Mouse (Mus musculus) urinary bladder, postnatal 10 days (tissue): ENCODE results near the gene BC004004.
"Not testable (repeated sequence)": the region's sequence is repeated elsewhere in the genome, so short reads cannot be mapped to it uniquely, and the experiment has no call there.

Experiments
- DNase-seq: peaks from one replicate; pipeline ENCODE4 v3.0.0; 2022; ENCODE audit warnings: low spot score

Gene BC004004

DNA sequence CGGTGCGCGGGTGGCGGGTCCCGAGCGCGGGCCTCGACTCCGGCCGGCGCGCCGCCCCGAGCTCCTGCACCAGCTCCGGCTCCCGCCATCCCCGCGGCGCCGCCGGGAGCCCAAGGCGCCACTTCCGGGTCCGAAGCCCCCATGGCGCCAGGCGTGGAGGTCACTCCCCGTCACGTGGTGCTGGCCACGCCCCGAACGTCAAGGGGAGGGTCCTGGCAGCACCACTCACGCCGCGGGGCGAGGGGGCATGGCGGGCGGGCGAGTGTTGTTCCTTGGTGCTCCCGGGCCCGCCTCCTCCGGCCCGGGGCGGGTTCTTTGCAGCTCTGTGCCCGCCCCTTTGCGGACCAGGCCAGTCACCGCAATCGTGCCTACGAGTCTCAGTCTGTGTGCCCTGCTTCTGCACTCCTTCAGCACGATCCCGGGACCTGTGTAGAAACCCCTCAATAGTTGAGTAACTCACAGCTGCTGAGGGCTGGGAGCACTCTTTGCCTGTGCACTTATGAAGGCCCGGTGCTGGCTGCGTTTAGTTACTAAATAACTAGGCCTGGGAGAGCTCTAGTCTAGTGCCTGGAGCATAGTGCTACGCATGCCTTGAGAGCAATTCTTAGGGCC, 79.2 kb downstream of the BC004004 start, which contains the start of gene Mtch1:
TSS of gene Mtch1 (minus strand) at position 290 of the 612 bp plus-strand sequence.
- DNase-seq = peak; percentile 94

DNA sequence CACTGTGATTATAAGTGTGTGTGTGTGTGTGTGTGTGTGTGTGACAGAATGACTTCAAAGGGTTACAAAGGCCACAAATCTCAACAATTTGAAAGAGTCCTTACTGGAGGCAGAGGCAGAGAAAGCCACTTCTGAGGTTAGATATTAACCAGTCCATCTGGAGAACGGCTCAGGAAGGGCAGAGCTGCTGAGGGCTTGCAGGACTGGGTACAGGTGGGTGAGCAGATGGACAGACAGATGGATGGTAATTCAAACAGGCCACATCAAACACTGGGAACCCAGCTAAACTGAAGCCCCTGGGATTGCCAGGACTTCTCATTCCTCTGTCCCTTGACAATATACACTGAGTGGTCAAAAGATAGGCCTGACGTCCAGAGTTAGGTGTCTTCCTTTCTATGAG, 80.4 kb downstream of the BC004004 start:
- DNase-seq = no peak

DNA sequence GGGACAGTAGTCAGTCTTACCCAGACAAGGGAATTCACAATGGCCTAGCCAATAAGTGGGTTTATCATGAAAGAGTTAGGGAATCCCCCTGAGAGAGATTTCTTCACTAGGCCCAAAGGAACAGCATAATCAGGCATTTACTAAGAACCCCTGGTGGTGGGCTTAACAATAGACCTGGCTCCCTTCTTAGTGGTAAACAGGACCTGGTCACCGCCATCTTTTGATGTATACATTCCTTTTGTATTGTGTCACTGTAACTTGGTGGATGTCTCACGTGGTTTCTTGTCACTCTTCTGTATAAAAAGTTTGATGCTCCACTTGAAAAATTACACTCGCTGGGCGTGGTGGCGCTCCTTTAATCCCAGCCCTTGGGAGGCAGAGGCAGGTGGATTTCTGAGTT, 82.5 kb downstream of the BC004004 start:
- not testable (repeated sequence) for DNase-seq

DNA sequence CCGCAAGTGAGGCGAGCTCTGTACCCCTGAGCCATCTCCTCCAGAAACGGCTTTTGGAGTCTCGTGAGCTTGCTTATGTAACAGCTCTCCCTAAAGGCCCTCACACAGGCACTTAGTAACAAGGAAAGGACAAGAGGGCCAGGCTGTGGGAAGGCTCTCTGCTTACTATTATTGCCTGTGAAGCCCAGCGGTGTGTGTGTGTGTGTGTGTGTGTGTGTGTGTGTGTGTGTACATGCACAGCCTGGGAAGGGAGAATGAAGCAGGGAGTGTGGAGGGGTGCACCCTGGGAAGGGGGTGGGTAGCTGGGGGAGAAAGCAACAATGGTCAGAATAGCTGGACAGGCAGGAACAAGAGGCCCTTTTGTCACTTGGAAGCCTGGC, 86.9 kb downstream of the BC004004 start:
- DNase-seq = no peak

DNA sequence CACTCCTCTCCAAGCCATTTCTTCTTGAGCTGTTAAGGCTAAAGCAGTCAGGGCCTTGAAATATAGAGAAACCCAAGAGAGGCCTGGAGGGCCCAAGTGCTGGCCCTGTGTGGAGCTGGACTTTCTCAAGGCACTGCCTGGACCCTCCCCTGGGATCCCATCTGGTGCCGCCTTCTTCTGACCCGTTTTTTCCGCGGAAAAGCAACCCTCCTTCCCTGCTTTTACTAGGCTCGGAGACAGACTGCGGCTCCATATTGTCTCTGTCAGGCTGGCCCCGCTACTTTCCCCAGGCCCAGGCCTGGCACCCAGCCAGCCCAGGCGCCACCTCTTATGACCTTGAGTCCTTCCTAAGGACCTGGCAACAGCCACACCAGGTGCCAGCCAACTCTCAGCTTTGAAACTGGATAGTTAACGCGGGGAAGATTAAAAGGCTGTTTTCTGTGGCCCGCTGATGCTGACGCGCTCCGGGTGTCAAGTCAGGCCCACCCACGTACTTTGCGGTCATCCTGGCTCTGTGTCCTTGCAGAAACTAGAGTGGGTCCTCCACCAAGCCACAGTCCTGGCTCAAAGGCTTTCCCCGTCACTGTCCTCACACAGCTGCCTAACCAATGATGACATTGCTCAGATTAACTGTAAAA, 87.4 kb downstream of the BC004004 start:
- no peak for DNase-seq

DNA sequence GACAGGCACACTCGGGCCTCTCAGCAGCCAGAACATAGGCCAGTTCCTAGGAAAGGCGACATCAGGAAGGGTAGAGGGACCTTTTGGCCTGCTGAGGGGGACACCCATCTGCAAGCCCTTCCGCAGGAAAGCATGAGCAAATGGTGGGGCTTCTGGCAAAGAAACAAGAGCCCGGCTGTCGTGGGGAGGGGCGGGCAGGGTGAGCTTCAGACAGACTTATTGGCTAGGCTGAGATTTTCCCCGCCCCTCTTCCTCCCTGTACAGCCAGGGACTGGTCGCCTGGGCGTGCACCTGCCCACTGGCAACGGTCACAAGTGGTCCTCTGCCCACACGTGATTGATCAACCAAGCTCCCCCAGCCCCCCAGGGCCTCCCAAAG, 87.9 kb downstream of the BC004004 start:
- DNase-seq = no peak

DNA sequence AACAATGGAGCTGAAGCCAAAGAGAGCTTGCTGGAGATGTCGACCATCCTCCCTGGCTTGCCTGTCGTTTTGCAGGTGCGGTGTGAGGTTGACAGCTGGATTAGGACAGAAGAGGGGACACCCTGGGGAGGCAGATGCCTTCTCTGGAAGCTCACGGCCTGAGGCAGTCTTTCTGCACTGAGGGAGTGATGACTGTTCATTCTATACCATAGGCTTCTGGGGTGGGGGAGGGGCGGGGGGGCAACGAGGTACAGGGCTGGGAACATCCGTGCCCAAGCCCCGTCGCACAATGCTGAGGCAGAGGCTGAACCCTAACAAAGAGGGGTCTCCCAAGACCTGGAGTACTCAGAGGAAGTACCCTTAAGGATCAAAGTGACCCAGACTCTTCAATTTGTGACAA, 88.3 kb downstream of the BC004004 start:
- no peak for DNase-seq

DNA sequence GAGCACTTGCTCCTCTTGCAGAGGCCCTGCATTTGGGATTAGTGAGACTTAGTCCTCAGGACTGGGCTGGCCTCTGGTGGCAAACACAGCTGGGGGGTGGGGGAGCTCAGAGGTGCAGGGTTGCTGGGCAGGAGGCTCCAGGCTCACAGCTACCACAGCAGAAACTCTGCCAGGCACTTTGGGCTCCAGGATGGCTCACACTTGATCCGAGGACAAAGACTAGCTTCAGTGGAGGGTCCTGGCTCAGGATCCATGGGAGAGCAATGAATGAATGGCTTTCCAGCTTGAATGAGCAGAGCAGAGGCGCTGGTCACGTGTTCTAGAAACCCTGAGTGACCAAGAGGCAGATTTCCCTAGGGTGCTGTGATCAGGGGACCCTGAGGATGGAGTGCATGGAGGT, 90.3 kb downstream of the BC004004 start:
- DNase-seq = no peak

DNA sequence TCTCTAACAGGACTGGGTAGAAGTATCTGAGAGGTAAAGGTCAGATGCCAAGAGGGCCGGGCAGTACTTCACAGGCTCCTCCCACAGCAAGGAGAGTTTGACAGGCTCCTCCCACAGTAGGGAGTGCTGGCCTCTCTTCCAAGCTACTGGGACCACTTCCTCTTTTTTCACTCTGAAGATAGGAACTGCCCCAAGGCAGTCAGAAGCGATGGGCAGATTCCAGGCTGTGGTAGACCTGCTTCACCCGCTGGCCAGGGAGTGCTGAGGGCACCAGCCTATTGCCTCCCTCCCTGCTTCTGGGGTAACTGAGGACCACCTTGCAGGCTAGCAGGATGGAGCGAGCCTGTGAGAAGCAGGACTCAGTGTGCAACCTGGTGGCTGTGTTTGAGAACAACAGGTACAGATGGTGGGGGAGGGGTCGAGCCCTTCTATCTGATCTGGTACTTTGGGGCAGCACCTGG, 92.2 kb downstream of the BC004004 start, which contains the start of gene Fgd2:
TSS of gene Fgd2 (plus strand) at position 154 of the 461 bp plus-strand sequence.
- DNase-seq = no peak

DNA sequence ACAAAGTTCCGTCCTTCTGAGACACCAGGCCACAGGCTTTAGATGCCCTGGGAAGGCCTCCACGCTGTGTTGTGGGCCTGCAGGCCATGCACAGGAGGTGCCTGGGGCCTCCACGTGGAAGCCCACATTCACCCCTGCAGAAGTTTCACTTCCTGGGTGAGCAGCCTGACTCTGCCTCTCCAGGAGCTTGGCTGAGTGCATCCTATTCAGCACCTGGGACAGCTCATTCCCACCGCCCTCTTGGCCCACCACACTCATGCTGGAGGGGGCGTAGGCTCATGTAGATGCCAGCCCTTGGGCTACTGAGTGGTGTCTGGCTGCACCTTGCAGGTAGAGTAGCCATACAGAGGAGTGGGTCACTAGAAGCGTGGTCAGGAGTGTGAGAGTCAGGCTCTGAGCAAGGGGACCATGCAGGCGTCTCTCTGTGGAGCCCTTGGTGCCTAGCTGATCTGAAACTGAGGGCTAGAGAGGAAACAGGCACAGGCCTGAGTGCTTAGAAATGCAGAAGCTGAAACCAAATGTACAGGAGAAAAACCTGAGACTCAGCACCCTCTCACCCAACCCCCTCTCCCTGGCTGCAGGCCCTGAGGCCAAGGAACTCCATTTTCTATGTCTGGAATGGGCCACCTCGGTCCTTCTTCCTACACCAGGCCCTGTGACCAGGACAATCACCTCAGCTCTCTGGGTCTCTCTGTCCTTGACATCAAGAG, 93.5 kb downstream of the BC004004 start:
- no peak for DNase-seq

DNA sequence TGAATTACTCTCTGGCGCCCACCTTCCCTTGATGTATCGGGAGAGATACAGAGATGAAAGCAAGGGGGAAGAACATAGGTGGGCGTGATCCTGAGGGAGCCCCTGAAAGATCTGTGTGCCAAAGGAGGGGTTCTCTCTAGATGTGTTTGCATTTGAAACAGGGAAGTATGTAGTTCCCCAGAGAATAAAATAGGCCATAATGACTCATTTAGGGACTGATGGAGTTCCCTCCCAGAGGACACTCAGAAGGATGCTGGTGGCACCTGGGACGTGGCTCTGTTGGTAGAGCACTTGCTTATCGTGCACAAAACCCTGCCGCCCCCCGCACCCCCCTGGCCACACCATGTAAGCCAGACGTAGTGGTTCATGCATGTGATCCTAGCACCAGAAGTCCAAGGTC, 94.5 kb downstream of the BC004004 start:
- no peak for DNase-seq
